Mouse (Mus musculus): ENCODE data around the gene Pnpt1.
A peak's percentile ranks its signal among the peaks of the same experiment; 100 is the strongest.

Pnpt1 gene

GRCm38 (mm10) chr11:29130385-29131355, at the start of gene Pnpt1:
Gene Pnpt1, plus strand, starts transcription at chr11:29130744.
- DNase-seq (ENCODE audit: low spot score), result peak; percentile 95

- no peak for DNase-seq (ENCODE audit: low spot score)
Observed at GRCm38 (mm10) chr11:29092403-29092802, 38.1 kb upstream of the Pnpt1 start.

GRCm38 (mm10) chr11:29098926-29099325, 31.6 kb upstream of the Pnpt1 start:
- DNase-seq (ENCODE audit: low spot score), result no peak

- no peak for DNase-seq (ENCODE audit: low spot score)
Observed at GRCm38 (mm10) chr11:29129862-29130384, 621 bp upstream of the Pnpt1 start.

- DNase-seq (ENCODE audit: low spot score), result no peak
Observed at GRCm38 (mm10) chr11:29140671-29141070, 10.1 kb downstream of the Pnpt1 start.

- DNase-seq (ENCODE audit: low spot score), result no peak
Observed at GRCm38 (mm10) chr11:29148901-29149300, 18.4 kb downstream of the Pnpt1 start.

GRCm38 (mm10) chr11:29163569-29163968, 33.0 kb downstream of the Pnpt1 start:
- no peak for DNase-seq (ENCODE audit: low spot score)

GRCm38 (mm10) chr11:29171959-29172391, 41.4 kb downstream of the Pnpt1 start:
- DNase-seq (ENCODE audit: low spot score), result peak; percentile 58

GRCm38 (mm10) chr11:29172563-29173124, 42.1 kb downstream of the Pnpt1 start, which contains the start of gene Ppp4r3b:
Gene Ppp4r3b, plus strand, starts transcription at chr11:29172890.
- peak; percentile 98 for DNase-seq (ENCODE audit: low spot score)

GRCm38 (mm10) chr11:29173125-29173631, 42.6 kb downstream of the Pnpt1 start:
- peak; percentile 83 for DNase-seq (ENCODE audit: low spot score)

- no peak for DNase-seq (ENCODE audit: low spot score)
Observed at GRCm38 (mm10) chr11:29173706-29174436, 43.3 kb downstream of the Pnpt1 start.

GRCm38 (mm10) chr11:29179319-29179718, 48.8 kb downstream of the Pnpt1 start:
- DNase-seq (ENCODE audit: low spot score), result no peak

- no peak for DNase-seq (ENCODE audit: low spot score)
Observed at GRCm38 (mm10) chr11:29180657-29181056, 50.1 kb downstream of the Pnpt1 start.

- DNase-seq (ENCODE audit: low spot score), result no peak
Observed at GRCm38 (mm10) chr11:29181751-29182150, 51.2 kb downstream of the Pnpt1 start.

GRCm38 (mm10) chr11:29188981-29189380, 58.4 kb downstream of the Pnpt1 start:
- no peak for DNase-seq (ENCODE audit: low spot score)

- no peak for DNase-seq (ENCODE audit: low spot score)
Observed at GRCm38 (mm10) chr11:29203653-29204052, 73.1 kb downstream of the Pnpt1 start.

GRCm38 (mm10) chr11:29209774-29210173, 79.2 kb downstream of the Pnpt1 start:
- no peak for DNase-seq (ENCODE audit: low spot score)

Measured in embryo, embryonic 10.5 days (tissue).